Mouse (Mus musculus) right cerebral cortex, postnatal 36 days (tissue): ENCODE measurements around the gene Map3k5.

Experiments used
- DNase-seq, 2 experiments: peaks; one replicate each; pipeline ENCODE4 v3.0.0; 2022; ENCODE audit warnings: low spot score in 2 of 2, mixed read lengths in 1 of 2

Map3k5 gene

GRCm38 (mm10) chr10:20105575-20105974 lies 171.3 kb downstream of the Map3k5 start:
- no peak for DNase-seq

- no peak for DNase-seq
Observed at GRCm38 (mm10) chr10:20107031-20107430, 172.8 kb downstream of the Map3k5 start.

- no peak for DNase-seq
Observed at GRCm38 (mm10) chr10:20111508-20111907, 177.2 kb downstream of the Map3k5 start.

GRCm38 (mm10) chr10:20112026-20112973 lies 178.0 kb downstream of the Map3k5 start:
- no peak for DNase-seq

GRCm38 (mm10) chr10:20119504-20120425 lies 185.5 kb downstream of the Map3k5 start:
- DNase-seq, result no peak

- DNase-seq, result no peak
Observed at GRCm38 (mm10) chr10:20121981-20122380, 187.7 kb downstream of the Map3k5 start.

GRCm38 (mm10) chr10:20123401-20123800 lies 189.1 kb downstream of the Map3k5 start:
- DNase-seq, result no peak

GRCm38 (mm10) chr10:20124576-20124975 lies 190.3 kb downstream of the Map3k5 start:
- DNase-seq, result no peak

- peak in 1 of 2 experiments; percentile 35 for DNase-seq
Observed at GRCm38 (mm10) chr10:20125226-20125625, 191.0 kb downstream of the Map3k5 start.

- no peak for DNase-seq
Observed at GRCm38 (mm10) chr10:20132933-20133652, 198.8 kb downstream of the Map3k5 start.

- DNase-seq, result no peak
Observed at GRCm38 (mm10) chr10:20135350-20136058, 201.2 kb downstream of the Map3k5 start.

GRCm38 (mm10) chr10:20136505-20136904 lies 202.2 kb downstream of the Map3k5 start:
- no peak for DNase-seq

GRCm38 (mm10) chr10:20141376-20141775 lies 207.1 kb downstream of the Map3k5 start:
- DNase-seq, result no peak

GRCm38 (mm10) chr10:20148130-20148772 lies 214.0 kb downstream of the Map3k5 start, which contains the start of gene Map7:
Map7 (plus strand) TSS chr10:20148471.
- DNase-seq, result peak; percentile 42 to 62

GRCm38 (mm10) chr10:20148773-20149120 lies 214.5 kb downstream of the Map3k5 start:
- peak in 1 of 2 experiments; percentile 32 for DNase-seq

GRCm38 (mm10) chr10:20149121-20149834 lies 215.0 kb downstream of the Map3k5 start:
- DNase-seq, result peak; percentile 72 to 77

- DNase-seq, result no peak
Observed at GRCm38 (mm10) chr10:20149835-20150355, 215.6 kb downstream of the Map3k5 start.

GRCm38 (mm10) chr10:20152131-20152530 lies 217.9 kb downstream of the Map3k5 start:
- DNase-seq, result no peak

GRCm38 (mm10) chr10:20153507-20153906 lies 219.2 kb downstream of the Map3k5 start:
- DNase-seq, result no peak
